Mouse (Mus musculus): ENCODE results near the gene Pbxip1.

- TF ChIP-seq CTCF (IDR thresholded peaks at IDR 0.05; ENCODE audit: insufficient read depth, low read length) (no peak), POLR2A (IDR thresholded peaks at IDR 0.05; ENCODE audit: borderline replicate concordance, extremely low read depth, low read depth, low read length) (no peak)
Observed at GRCm38 (mm10) chr3:89408448-89408847, 28.1 kb upstream of the Pbxip1 start.
